Mouse (Mus musculus) forelimb bud, embryonic 11.5 days (tissue): ENCODE measurements around the gene Stk32c.

Experiments
- DNase-seq: peaks from one replicate; pipeline ENCODE4 v3.0.0-alpha.2; 2012; ENCODE audit warnings: low read depth, low spot score

The Stk32c gene

GRCm38 (mm10) chr7:139229837-139230236 lies 16.7 kb upstream of the Stk32c start:
- DNase-seq: no peak

- no peak for DNase-seq
Measured at GRCm38 (mm10) chr7:139228447-139229171, 15.5 kb upstream of the Stk32c start.

- DNase-seq: no peak
Measured at GRCm38 (mm10) chr7:139226416-139226815, 13.3 kb upstream of the Stk32c start.

- DNase-seq: no peak
Measured at GRCm38 (mm10) chr7:139224725-139225124, 11.6 kb upstream of the Stk32c start.

GRCm38 (mm10) chr7:139224070-139224469 lies 11.0 kb upstream of the Stk32c start:
- no peak for DNase-seq

GRCm38 (mm10) chr7:139222341-139222740 lies 9.2 kb upstream of the Stk32c start:
- no peak for DNase-seq

GRCm38 (mm10) chr7:139221856-139222255 lies 8.7 kb upstream of the Stk32c start:
- DNase-seq: no peak

GRCm38 (mm10) chr7:139221072-139221471 lies 8.0 kb upstream of the Stk32c start:
- no peak for DNase-seq

- peak; percentile 11 for DNase-seq
Measured at GRCm38 (mm10) chr7:139220303-139220702, 7.2 kb upstream of the Stk32c start.

GRCm38 (mm10) chr7:139219486-139219885 lies 6.4 kb upstream of the Stk32c start:
- DNase-seq: no peak

- no peak for DNase-seq
Measured at GRCm38 (mm10) chr7:139218641-139219415, 5.7 kb upstream of the Stk32c start.

GRCm38 (mm10) chr7:139217046-139217445 lies 3.9 kb upstream of the Stk32c start:
- DNase-seq: no peak

GRCm38 (mm10) chr7:139216464-139216863 lies 3.4 kb upstream of the Stk32c start:
- DNase-seq: no peak

- no peak for DNase-seq
Measured at GRCm38 (mm10) chr7:139215946-139216345, 2.8 kb upstream of the Stk32c start.

GRCm38 (mm10) chr7:139215516-139215915 lies 2.4 kb upstream of the Stk32c start:
- no peak for DNase-seq

GRCm38 (mm10) chr7:139214596-139215340 lies 1.7 kb upstream of the Stk32c start:
- no peak for DNase-seq

- DNase-seq: no peak
Measured at GRCm38 (mm10) chr7:139214160-139214559, 1.1 kb upstream of the Stk32c start.

GRCm38 (mm10) chr7:139213751-139214150 lies 644 bp upstream of the Stk32c start:
- DNase-seq: no peak

GRCm38 (mm10) chr7:139211761-139212160 lies 1.3 kb downstream of the Stk32c start:
- DNase-seq: no peak

- DNase-seq: no peak
Measured at GRCm38 (mm10) chr7:139208773-139209095, 4.4 kb downstream of the Stk32c start.

- DNase-seq: peak; percentile 67
Measured at GRCm38 (mm10) chr7:139208023-139208772, 4.9 kb downstream of the Stk32c start.

GRCm38 (mm10) chr7:139201209-139201608 lies 11.9 kb downstream of the Stk32c start:
- no peak for DNase-seq
